Mouse (Mus musculus) layer of hippocampus, adult 9-11 months (tissue): ENCODE data around the gene Lpcat3.
"Not testable (repeated sequence)": the region's sequence is repeated elsewhere in the genome, so short reads cannot be mapped to it uniquely, and the experiment has no call there.

Experiments
- DNase-seq: peaks from one replicate; pipeline ENCODE4 v3.0.0; 2022

Gene Lpcat3

GRCm38 (mm10) chr6:124662477-124663423, at the start of gene Lpcat3:
Gene Lpcat3 (plus strand): TSS chr6:124663027.
- DNase-seq: peak; percentile 98

DNA sequence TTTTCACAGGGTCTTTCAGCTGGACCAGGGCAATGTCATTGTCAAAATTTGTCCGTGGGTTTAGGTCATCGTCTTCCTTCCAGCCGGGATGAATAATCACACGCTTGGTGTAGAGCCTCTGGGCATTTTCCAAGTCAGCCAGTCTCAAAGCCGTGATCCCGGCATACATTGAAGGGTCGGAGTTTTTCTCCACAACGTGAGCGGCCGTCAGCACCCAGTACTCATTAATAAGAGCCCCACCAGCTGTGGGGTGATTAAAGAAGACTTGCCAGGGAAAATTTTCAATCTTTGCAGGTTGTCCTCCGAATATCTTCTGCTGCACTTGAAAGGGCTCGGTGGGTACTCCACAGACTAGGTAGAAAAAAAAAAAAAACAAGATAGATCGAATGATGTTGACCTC, 37.2 kb upstream of the Lpcat3 start:
- no peak for DNase-seq

DNA sequence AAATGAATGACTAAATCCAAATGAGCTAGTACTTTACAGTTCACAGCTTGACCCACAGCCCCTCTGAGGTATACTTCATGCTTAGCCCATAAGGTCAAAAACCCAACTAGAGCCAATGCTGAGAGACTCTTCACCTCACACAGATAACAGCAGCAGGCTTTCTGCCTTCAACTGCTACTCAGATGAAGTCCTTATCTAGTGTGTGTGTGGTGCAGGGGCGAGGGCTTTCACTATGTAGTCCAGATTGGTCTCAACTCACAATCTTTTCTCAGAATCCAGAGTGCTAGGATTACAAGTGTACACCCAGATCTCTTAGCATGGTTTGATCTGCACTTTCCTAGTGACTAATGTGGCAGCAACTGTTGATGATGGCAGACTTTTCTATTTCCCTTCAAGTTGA, 36.6 kb upstream of the Lpcat3 start:
- DNase-seq: not testable (repeated sequence)

DNA sequence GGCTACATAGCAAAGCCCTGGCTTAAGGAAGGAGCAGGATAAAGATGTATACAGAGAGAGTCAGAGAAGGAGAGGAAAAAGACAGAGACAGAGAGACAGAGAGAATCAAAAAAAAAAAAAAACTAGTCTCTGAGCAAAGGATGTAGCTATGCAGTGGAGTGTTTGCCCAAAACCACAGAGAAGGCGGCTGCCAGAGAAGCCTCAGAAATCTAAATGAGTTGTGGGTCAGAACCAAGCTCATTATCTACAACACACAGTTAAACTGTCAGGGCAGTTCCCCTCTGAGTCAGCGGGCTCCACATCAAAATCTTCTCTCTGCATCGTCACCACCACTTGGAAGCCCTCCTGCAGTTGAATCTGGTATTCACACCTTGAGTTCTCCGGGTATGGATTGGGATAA, 32.1 kb upstream of the Lpcat3 start:
- DNase-seq: no peak

DNA sequence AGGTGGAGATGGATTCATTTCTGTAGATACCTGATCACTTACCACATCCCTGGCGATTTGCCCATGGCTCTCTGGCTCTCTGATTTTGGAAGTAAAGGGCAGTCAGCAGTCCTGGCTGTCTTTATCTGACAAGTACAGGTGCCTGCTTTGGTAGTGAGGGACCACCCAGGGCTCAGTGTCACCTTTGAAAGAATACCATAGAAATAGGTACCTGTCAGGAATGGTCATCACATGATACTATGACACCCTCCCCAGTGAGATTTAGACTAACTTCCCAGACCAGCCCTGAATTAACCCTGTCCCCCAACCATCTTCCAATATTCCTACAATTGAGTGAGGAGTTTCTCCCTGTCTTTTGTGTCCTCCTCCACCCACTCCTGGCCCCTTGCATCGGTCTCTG, 26.8 kb upstream of the Lpcat3 start, which contains the start of gene C1s2:
TSS of gene C1s2 (minus strand) at position 101 of the 400 bp plus-strand sequence.
- DNase-seq: not testable (repeated sequence)

DNA sequence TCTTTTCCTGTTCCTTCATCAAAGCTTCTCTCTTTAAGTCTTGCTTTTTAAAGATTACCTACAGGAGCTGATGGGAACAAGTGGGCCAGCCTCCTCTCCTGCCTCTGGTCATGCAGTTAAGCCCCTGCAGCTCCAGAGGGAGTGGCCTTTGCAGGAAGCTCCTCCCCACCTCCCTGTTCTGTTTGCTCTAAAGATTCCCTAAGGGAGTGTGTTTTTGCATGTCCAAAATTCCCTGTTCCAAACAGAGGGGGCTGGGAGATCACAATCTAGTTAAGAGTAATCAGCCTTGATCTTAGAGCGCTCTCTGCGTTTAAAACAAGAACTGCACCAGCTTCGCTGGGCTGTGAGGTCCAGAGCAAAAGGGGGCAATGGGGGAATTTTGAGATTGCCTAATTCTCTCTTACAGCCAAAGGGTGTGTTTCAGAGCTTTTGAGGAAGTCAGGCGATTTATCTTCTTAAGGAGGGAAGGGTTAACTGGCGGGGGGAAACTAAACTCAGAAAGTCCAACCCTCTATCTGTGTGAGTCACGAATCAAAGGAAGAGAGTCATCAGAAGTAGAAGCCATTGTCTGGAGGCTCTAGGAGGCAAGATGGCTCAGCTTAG, 25.9 kb upstream of the Lpcat3 start:
- DNase-seq: not testable (repeated sequence)

DNA sequence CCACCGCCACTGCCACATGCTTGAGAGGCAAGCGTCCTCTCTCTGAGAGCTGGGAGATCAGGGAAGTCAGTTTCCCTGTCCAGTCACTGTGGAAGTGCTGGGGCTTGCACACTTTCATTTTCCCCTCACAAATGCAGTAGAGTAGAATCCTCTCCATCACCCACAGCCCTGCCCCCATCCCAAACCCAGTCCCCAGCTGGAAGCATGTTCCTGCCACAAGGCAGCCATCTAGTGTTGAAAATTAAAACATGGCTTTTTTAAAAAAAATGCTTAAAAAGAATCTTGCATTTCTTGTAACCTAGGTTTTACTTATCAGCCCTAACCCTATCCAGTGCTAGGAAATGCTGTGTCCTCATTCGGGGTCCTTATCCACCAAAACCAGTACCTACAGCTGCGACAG, 22.8 kb upstream of the Lpcat3 start:
- no peak for DNase-seq

DNA sequence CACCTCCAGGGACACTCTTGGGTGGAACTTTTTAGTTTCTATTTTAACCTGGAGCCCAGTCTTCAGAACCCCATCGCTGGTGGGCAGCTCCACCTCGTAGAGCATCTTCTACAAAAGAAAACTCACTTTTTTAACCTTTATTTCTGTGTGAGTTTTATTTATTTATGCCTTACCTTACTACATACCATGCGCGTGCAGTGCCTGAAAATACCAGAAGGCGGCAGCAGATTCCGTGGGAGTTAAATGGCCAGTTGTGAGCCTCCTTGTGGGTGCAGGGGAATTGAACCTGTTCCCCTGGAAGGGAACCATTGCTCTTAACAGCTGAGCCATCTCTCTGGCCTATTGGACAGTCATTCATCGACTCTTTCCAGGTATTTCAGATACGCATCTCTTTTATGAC, 21.8 kb upstream of the Lpcat3 start:
- DNase-seq: peak; percentile 27

DNA sequence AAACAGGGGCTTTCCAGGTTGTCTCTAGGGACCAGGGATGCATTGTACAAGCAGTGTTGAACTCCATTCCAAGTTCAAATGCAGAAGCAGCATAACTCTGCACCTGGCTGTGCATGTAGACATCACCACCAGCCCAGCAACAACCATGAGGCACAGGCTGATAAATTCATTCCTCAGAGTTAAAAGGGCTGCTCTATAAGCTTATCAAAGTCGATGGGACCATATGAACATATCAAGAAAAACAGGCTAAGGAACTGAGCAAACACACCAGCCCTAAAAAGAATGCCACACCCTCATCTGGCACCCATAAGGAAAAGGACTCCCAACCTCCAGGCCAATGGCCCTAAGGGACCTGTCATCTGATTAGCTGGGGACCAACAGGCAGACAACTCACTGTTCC, 16.4 kb upstream of the Lpcat3 start:
- DNase-seq: no peak

DNA sequence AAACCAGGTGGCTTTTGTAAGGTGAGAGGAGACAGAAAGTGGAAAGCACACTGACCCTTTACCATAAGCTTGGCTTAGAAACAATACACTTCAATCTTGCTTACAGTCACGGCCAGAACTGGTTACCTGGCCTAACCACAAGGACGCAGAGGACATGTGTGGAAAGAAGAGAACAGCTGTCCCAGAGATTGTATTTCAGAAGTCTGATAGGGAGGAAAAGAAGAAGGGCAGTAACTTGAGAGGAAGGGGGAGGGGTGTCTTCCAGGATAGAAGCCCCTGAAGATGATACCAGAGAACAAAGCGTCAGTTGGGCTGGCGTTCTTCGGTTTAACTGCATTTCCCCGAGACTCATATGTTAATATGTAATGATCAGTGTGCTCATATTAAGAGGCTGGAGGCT, 6.9 kb upstream of the Lpcat3 start:
- no peak for DNase-seq

DNA sequence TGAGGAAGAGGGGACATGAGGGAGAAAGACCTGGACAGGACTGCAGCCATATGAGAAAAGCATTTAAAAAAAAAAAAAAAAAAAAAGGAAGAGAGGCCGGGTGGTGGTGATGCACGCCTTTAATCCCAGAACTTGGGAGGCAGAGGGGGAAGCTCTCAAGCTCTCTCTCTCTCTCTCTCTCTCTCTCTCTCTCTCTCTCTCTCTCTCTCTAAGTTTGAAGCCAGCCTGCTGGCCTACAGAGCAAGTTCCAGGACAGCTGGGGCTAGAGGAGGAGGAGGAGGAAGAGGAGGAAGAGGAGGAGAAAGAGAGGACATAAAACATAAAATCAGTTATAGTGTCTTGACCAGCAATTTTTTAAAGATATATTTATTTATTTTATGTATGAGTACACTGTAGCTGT, 4.8 kb upstream of the Lpcat3 start:
- no peak for DNase-seq

GRCm38 (mm10) chr6:124661156-124661806, 1.5 kb upstream of the Lpcat3 start:
- no peak for DNase-seq

GRCm38 (mm10) chr6:124661995-124662394, 832 bp upstream of the Lpcat3 start:
- no peak for DNase-seq

- DNase-seq: no peak
These were observed 583 bp downstream of the Lpcat3 start for GRCm38 (mm10) chr6:124663424-124663795.

DNA sequence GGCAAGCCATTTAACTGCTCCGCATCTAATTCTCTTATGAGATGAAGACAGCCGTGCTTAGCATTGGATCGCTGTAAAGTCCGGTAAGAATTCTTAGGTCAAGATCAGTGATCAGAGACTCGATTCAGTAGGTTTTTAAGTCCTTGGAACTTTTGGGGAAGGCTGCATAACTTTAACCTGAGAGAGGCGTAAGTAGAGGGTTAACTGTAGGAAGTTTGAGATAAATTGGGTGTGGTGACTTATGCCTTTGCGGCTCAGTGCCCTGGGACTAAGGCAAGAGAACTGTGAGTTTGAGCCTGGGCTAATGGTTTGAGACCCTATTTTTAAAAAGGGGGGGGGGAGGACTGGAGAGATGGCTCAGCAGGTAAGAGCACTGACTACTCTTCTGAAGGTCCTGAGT, 1.4 kb downstream of the Lpcat3 start:
- no peak for DNase-seq

DNA sequence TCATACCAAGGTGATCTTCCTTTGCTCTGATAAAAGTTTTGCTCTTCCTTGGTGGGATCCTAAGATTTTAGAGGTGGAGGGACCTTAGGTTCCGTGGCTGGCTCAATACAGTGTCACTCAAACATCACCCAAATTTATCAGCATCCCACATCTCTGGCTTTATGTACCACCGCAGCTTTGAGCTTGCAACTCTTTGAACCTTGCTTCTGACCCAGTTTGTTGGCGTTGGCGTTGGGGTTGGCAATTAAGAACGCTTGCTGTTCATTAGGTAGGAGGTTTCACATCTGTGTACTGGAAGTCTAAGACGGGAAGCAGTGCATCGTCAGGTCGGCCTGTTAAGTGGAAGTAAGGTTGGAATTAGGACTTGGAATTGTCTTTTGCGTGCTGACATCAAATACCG, 2.2 kb downstream of the Lpcat3 start:
- DNase-seq: no peak

GRCm38 (mm10) chr6:124669234-124669859, 6.5 kb downstream of the Lpcat3 start:
- DNase-seq: no peak

DNA sequence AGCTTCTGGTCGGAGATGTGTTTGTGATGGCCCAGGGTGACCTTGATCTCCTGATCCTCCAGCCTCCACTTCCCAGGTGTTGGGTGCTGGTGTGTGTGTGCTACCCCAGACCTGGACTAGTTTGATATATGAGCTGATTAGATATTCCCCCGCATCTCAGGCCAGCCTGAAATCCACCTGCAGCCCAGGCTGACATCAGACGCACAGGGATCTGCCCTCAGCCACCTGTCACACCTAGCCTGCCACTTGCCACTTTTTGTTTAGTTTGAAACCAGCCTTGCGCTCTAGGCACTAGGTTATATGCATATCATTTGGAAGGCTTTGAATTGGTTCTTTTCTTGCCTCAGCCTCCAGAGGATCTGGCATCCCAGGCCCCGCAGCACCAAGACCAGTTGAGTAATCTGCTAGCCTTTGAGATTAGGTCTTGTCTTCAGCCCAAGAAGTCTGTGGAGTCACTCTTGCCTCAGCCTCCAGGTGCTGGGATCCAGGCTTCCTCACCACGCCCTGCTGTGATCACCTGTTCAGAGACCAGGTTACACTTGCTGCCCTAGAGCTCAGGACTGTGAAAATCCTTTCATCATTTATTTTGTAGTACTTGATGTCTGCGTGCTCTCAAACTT, 7.6 kb downstream of the Lpcat3 start:
- DNase-seq: no peak

DNA sequence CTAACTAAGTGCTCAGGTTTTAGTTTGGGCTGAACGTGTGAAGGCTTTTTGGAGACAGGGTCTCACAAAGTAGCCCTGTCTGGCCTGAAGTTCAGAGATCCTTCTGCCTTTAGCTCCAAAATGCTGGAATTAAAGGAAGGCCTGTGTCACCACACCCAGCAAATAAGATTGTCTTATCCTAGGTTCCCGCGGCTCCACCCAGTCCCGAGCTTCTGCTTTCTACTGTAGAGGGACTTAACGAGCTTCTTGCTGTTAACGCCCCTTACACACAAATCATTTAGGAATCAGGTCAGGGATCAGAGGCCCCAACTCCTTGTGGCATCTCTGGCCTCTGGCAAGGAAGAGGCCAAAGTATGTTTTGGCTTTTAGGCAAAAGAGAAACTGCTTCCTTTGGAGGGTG, 9.3 kb downstream of the Lpcat3 start:
- DNase-seq: no peak

DNA sequence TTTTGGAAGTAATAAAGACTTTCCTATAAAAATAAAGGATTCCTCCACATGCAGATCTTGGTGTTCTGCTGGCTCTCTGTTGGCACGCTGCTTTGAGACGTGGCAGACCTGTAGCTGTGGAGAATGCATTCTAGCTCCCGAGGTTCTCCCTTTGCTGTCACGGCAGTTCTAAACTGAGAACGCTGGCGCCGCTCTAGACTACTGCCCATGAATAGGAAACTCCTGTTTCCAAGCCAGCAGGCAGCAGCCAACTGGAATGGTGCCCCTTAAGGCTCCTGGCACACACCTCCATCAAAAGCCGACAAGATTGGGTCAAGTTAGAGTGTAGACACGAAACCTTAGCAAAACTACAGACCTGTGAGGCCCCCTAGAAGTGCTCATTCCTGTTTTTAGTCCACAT, 10.8 kb downstream of the Lpcat3 start:
- DNase-seq: peak; percentile 40

DNA sequence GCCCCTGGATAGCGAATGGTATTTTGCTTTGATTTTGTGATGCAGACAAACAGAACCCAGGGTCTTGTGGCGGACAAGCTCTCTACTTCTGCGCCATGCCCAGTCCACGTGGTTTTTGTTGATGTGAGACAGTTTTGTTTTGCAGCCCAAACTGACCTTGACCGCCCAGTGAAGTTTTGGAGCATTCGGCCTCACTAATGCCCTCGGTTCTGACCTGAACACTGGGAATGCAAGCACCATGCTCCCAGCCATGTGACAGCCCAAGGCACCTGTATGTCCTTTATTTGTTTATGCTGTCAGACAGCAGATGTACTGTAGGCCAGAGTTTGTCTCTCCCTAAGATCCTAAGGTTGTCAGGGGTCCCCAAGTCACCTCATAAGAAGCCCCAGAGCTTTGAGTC, 11.8 kb downstream of the Lpcat3 start:
- DNase-seq: no peak

- DNase-seq: no peak
These were observed 13.3 kb downstream of the Lpcat3 start for GRCm38 (mm10) chr6:124676171-124676570.

DNA sequence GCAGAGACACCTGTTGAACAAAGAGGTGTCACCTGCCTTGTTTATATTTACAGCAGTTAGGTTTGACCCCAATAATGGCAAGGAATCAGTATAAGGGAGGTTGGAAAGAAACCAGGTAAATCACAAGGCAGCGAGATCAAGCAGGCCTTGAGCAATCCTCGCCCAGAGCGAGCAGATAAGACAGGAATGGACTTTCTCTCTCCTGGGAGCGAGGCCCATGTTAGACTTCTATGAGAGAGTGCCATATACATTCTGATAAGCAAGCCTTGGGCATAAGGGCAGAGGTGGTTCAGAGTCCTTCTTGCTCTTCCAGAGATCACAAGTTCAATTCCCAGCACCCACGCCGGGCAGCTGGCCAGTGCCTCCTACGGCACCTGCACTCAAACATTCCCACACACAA, 15.9 kb downstream of the Lpcat3 start:
- no peak for DNase-seq
